Mouse (Mus musculus): ENCODE measurements around the gene Trmt2a.

DNA sequence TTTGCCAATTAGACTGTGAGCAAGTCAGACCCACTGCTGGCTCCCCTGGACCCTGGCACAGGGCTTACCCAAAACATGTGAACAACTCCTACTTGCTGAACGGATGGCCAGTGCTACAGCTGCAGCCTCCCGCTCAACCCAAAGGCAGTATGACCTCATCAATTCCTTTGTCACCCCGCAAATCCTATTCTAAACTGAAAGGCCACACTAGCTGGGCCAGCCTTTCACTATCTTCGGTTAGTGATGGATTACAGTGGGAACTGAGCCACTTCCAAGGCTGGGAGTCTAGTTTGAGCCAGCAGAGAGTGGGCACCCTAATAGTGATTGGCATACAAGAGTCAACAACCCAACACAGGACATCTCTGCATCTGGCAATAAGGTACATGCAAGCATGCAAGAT is 39.7 kb downstream of the Trmt2a start:
- TF ChIP-seq GATA1 (IDR thresholded peaks at IDR 0.05; ENCODE audit: borderline replicate concordance, low read length) = no peak
- no peak for TF ChIP-seq FLI1 (IDR thresholded peaks at IDR 0.05; ENCODE audit: low read length)

Measured in megakaryocyte, embryonic 14.5 days (primary cell).